Mouse (Mus musculus) C2C12 (cell line): Measurements from ENCODE around the gene Gm20538. TPM values are rescaled to one million over a fixed set of nuclear protein-coding genes. Genes with fewer than 3 reads are reported as not detected.

ENCODE experiments used
- H3K27me3 ChIP-seq: one replicate; pipeline ENCODE4 v1.6.1; 2011; ENCODE audit not compliant: control insufficient read depth, insufficient read depth, insufficient read length
- H3K36me3 ChIP-seq: one replicate; pipeline ENCODE4 v1.6.1; 2011; ENCODE audit not compliant: control insufficient read depth, insufficient read depth
- H3K4me3 ChIP-seq: one replicate; pipeline ENCODE4 v1.5.1; 2011; ENCODE audit warnings: mild to moderate bottlenecking, control low read depth; ENCODE audit not compliant: poor library complexity, insufficient read depth, severe bottlenecking
- H3K79me2 ChIP-seq: one replicate; pipeline ENCODE4 v1.6.1; 2011; ENCODE audit not compliant: control insufficient read depth, insufficient read depth
- H3K79me3 ChIP-seq: one replicate; pipeline ENCODE4 v1.6.1; 2011; ENCODE audit warnings: low read depth, control low read depth
- H3ac ChIP-seq: one replicate; pipeline ENCODE3; 2011; ENCODE audit warnings: low read depth; ENCODE audit not compliant: control insufficient read depth, insufficient read length
- CEBPB ChIP-seq: IDR thresholded peaks from one replicate; pipeline ENCODE4 v1.6.1; 2011; ENCODE audit warnings: low read depth, mild to moderate bottlenecking, control low read depth, moderate library complexity
- CTCF ChIP-seq: IDR thresholded peaks from one replicate; pipeline ENCODE4 v1.5.1; 2011; ENCODE audit not compliant: control insufficient read depth, insufficient read depth, insufficient read length
- FOSL1 ChIP-seq: IDR thresholded peaks from one replicate; pipeline ENCODE4 v1.8.0; 2011; ENCODE audit warnings: mild to moderate bottlenecking, low read length; ENCODE audit not compliant: poor library complexity, insufficient read depth, severe bottlenecking
- MAX ChIP-seq: IDR thresholded peaks from one replicate; pipeline ENCODE4 v1.6.1; 2011; ENCODE audit warnings: mild to moderate bottlenecking, control low read depth
- MYOD1 ChIP-seq: IDR thresholded peaks from one replicate; pipeline ENCODE4 v1.6.1; 2011; ENCODE audit warnings: low read depth; ENCODE audit not compliant: control insufficient read depth, insufficient read length
- MYOG ChIP-seq: IDR thresholded peaks from one replicate; pipeline ENCODE4 v1.6.1; 2011; ENCODE audit not compliant: control insufficient read depth, insufficient read length; ENCODE audit errors: extremely low read depth
- USF1 ChIP-seq: IDR thresholded peaks from one replicate; pipeline ENCODE4 v1.6.1; 2011; ENCODE audit warnings: low read depth, mild to moderate bottlenecking, control low read depth, moderate library complexity
- polyA plus RNA-seq: library from polyadenylated mRNA; unstranded; fragments of >200 nt; fragmentation: generic; extraction: Trizol; gene quantifications from one replicate; pipeline ENCODE4 v1.2.1, GENCODE M21; 2012; ENCODE audit warnings: missing spikeins

Gene Gm20538
- polyA plus RNA-seq, 1 experiment: not detected

DNA sequence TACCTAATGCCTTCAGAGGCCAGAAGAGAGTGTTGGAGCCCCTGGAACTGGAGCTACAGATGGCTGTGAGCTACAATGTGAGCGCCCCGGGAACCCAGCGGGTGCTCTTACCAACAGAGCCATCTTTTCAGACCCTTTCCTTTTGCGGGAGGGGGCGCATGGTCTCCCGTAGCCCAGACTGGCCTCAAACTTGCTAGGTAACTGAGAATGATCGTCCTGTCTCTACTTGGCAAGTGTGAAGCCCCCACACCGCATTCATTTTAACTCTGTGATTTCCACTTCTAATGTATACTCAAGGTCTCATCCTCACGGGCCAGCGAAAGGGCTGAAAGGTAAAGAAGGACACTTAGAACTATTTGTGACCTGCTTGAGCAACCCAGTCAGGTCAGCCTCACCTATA is 8.3 kb downstream of the Gm20538 start:
- Histone ChIP-seq H3K27me3 (no peaks in the 10 kb centered on the region), H3ac (no peak overlapping the region), H3K79me2 (no peaks in the 10 kb centered on the region), H3K36me3 (peaks cover 15% of the 10 kb centered on the region), H3K4me3 (no peak overlapping the region), H3K79me3 (no peaks in the 10 kb centered on the region)
- TF ChIP-seq FOSL1 (no peak), MAX (no peak), USF1 (no peak), MYOD1 (no peak), CTCF (no peak), MYOG (no peak), CEBPB (no peak)

DNA sequence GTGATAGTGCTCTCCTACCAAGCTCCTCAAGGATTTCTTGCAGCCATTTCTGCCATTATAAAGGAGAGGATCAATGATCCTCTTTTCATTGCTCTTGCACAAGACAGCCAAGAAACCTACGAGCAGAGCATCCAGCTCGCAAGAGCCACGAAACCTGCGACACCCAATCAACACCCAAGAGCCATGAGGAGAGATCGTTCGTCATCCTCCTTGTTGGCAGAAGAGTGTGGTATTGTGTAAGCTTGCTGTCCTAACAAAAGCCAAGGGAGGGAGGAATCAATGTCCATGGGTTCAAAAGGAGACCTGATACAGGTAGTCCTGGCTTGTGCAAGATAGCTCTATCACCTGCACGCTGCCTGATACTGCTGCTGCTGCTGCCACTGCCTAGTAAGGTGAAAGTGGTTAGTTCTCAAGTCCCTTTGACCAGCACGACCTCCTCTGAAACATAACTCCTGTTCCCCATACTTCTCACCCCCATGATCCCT is 9.9 kb downstream of the Gm20538 start:
- H3K4me3 ChIP-seq: no peak overlapping the region
- no peaks in the 10 kb centered on the region for H3K79me2 ChIP-seq
- no peak overlapping the region for H3ac ChIP-seq
- TF ChIP-seq MYOD1: no peak
- no peak for TF ChIP-seq USF1
- TF ChIP-seq CTCF: no peak
- no peak for TF ChIP-seq FOSL1
- TF ChIP-seq CEBPB: no peak
- TF ChIP-seq MYOG: no peak
- TF ChIP-seq MAX: no peak
- no peaks in the 10 kb centered on the region for H3K79me3 ChIP-seq
- peaks cover under 1% of the 10 kb centered on the region for H3K36me3 ChIP-seq
- H3K27me3 ChIP-seq: peaks cover 4% of the 10 kb centered on the region

DNA sequence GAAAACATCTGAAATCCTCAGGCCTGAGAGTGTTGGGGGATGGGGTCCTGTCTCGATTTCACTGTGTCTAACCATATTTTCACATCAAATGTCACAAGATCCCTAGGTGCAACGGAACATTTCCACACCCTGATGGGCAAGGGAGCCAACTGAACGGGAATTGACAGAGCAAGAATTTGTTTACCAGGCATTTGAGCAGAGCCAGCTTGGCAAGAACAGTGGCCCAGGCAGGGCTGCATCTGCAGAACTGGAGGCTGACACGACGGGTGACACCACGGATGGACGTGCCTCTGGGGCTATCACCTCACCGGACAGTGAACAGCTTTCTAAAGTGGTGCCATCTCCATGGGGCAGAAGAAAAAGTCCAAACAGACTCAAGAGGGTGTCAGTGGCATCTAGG is 15.2 kb downstream of the Gm20538 start:
- no peaks in the 10 kb centered on the region for H3K79me3 ChIP-seq
- H3K4me3 ChIP-seq: no peak overlapping the region
- TF ChIP-seq MYOD1 (no peak), USF1 (no peak), MYOG (no peak), MAX (no peak), CTCF (no peak), FOSL1 (no peak), CEBPB (no peak)
- H3K27me3 ChIP-seq: peaks cover 35% of the 10 kb centered on the region
- no peaks in the 10 kb centered on the region for H3K36me3 ChIP-seq
- H3ac ChIP-seq: no peak overlapping the region
- no peaks in the 10 kb centered on the region for H3K79me2 ChIP-seq

DNA sequence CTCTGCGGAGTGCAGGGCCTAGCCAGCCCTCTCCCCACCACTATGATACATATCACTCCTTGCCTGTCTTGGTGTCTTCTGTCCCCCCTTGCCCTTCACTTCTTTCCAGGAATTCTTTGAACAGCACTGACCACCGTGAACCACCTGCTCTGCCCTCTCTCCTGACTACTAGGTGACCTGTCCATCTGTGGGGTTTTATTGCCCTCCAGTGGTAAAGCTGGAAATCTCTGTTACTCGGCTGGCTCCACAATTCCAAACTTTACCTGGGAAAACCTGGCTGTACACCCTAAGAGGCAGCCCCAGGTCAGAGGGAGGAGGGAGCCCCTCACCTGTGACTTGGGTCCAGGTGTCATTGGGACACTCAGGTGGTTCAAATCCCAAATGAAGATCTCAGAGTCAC is 17.3 kb downstream of the Gm20538 start:
- no peaks in the 10 kb centered on the region for H3K79me3 ChIP-seq
- peaks cover 54% of the 10 kb centered on the region for H3K27me3 ChIP-seq
- H3ac ChIP-seq: no peak overlapping the region
- TF ChIP-seq CEBPB (no peak), MYOD1 (no peak), FOSL1 (no peak), CTCF (no peak), MYOG (no peak), USF1 (no peak), MAX (no peak)
- H3K4me3 ChIP-seq: no peak overlapping the region
- no peaks in the 10 kb centered on the region for H3K79me2 ChIP-seq
- H3K36me3 ChIP-seq: no peaks in the 10 kb centered on the region

DNA sequence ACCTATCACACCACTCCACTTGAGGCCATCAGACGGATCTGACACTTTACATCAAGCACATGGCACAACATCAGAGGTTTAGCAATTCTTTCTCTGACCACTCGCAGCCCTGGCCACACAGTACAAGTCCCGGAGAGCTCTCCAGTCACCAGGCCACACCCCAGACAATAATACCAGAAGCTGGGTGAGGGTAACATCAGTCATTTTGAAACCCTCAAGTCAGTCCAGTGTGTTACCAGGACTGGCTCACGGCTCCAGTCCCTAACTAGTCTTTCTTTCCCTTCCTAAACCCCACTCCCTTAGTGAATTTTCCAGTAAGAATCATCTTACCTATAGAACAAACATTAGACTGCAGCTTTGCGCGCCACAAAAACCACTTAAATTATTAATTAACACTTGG is 22.6 kb downstream of the Gm20538 start:
- Histone ChIP-seq H3K79me3 (no peaks in the 10 kb centered on the region), H3K4me3 (no peak overlapping the region), H3K36me3 (no peaks in the 10 kb centered on the region), H3K27me3 (peaks cover 80% of the 10 kb centered on the region), H3ac (no peak overlapping the region), H3K79me2 (no peaks in the 10 kb centered on the region)
- TF ChIP-seq USF1: no peak
- no peak for TF ChIP-seq CEBPB
- TF ChIP-seq FOSL1: no peak
- TF ChIP-seq MYOD1: no peak
- no peak for TF ChIP-seq MYOG
- TF ChIP-seq MAX: no peak
- TF ChIP-seq CTCF: no peak

DNA sequence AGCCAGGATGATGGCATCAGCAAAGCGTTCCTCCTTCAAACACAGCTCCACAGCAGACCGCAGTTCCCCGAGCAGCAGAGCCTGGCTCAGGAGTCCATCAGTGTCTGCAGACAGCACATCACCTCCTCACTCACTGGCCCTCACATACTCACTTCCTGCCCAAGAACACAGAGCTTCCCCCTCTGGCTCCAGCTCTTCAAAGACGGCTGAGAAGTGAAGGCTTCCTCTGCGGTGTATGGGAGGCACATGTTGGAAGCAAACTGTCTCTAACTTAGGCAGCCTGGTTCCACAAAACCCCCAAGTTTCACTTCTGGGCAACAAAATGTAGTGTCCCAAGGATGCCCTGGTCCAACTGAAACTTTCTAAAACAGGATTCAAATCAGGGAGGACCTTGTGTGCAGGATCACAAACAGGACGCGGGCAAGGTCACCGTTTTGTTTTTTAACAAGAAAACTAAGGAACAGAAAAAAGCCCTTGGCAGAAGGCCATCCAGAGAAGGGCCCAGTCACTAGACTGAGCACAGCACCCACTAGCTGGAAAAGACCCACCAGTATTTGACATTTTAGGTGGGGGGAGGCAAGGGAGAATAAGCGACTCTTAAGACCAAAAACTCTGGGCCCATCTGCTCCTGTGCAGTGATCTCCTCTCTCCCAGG is 27.0 kb downstream of the Gm20538 start:
- H3K27me3 ChIP-seq: peaks cover 63% of the 10 kb centered on the region
- no peaks in the 10 kb centered on the region for H3K79me3 ChIP-seq
- H3K36me3 ChIP-seq: no peaks in the 10 kb centered on the region
- H3ac ChIP-seq: no peak overlapping the region
- no peak for TF ChIP-seq USF1
- TF ChIP-seq CEBPB: no peak
- TF ChIP-seq MYOG: no peak
- no peak for TF ChIP-seq MAX
- no peak for TF ChIP-seq FOSL1
- no peak for TF ChIP-seq MYOD1
- TF ChIP-seq CTCF: no peak
- H3K79me2 ChIP-seq: no peaks in the 10 kb centered on the region
- no peak overlapping the region for H3K4me3 ChIP-seq
